Mouse (Mus musculus) neural tube, embryonic 12.5 days (tissue): ENCODE results near the gene Cldn2. TPM values are rescaled to one million over a fixed set of nuclear protein-coding genes. Genes with fewer than 3 reads are reported as not detected.
"Not testable (repeated sequence)": the region's sequence is repeated elsewhere in the genome, so short reads cannot be mapped to it uniquely, and the experiment has no call there.

Source experiments
- ATAC-seq: fragments of 200-750 bp; cut with Nextera tagmentation; 2 replicates; pipeline ENCODE4 v1.8.0; 2017; ENCODE audit warnings: low read depth, mild to moderate bottlenecking, moderate TSS enrichment, moderate library complexity; ENCODE audit not compliant: low FRiP score
- H3K27ac ChIP-seq: fragments of 300-500 bp; sonication (generic); 2 replicates; pipeline ENCODE4 v1.5.1; 2016
- H3K27me3 ChIP-seq: fragments of 300-500 bp; sonication (generic); replicated peaks from 2 replicates; pipeline ENCODE4 v1.6.1; 2016; ENCODE audit warnings: mild to moderate bottlenecking
- H3K36me3 ChIP-seq: fragments of 300-500 bp; sonication (generic); 2 replicates; pipeline ENCODE4 v1.6.1; 2016; ENCODE audit warnings: mild to moderate bottlenecking
- H3K4me1 ChIP-seq: fragments of 300-500 bp; sonication (generic); 2 replicates; pipeline ENCODE4 v1.6.1; 2016
- H3K4me2 ChIP-seq: fragments of 300-500 bp; sonication (generic); replicated peaks from 2 replicates; pipeline ENCODE4 v1.6.1; 2016; ENCODE audit warnings: mild to moderate bottlenecking
- H3K4me3 ChIP-seq: fragments of 300-500 bp; sonication (generic); 2 replicates; pipeline ENCODE4 v1.5.1; 2016
- H3K9ac ChIP-seq: fragments of 300-500 bp; sonication (generic); 2 replicates; pipeline ENCODE4 v1.6.1; 2016; ENCODE audit warnings: mild to moderate bottlenecking
- H3K9me3 ChIP-seq: fragments of 300-500 bp; sonication (generic); 2 replicates; pipeline ENCODE4 v1.6.1; 2016; ENCODE audit warnings: mild to moderate bottlenecking
- WGBS: fragments of 180-500 bp; shearing (Covaris S2); methylation state at CpG from one replicate; pipeline ENCODE4 v1.1.7; 2016; 5-methylcytosine and 5-hydroxymethylcytosine counted together
- polyA plus RNA-seq: library from polyadenylated mRNA; unstranded; fragments of >200 nt; fragmentation: Nextera tagmentation; extraction: Ambion mirVana; gene quantifications from 2 replicates; pipeline ENCODE4 v1.2.1, GENCODE M21; 2016

Cldn2 gene
- polyA plus RNA-seq = 0.41 and 0.42 TPM in 2 replicates

DNA sequence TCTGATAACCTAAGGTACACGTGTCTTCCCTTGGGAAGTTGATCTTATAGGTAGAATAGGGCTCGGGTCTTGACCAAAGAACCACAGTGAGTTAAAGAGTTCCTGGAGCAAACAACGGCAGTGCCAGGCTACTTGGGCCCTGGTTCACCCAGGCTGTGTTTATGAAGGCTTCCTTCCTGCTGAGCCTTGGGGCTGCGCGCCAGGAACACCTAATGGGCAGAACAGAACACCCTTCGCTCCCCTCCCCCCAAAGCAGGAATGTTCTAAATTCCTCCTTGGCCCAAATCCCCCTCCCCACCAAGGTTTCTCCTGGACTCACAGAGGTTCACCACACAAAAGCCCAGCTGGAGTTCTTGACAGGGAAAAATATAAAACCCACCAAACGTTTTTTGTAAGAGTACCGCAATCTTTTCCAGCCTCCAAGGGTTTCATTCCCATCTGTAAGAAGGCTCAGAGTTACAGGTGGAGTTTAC, at the start of gene Cldn2:
Gene Cldn2 (plus strand): TSS at position 423 of the 473 bp plus-strand sequence.
- Histone ChIP-seq H3K9ac (no peak within 1 kb of the TSS), H3K27me3 (0 out of 2 replicates have a peak, but pooled peaks cover 2% of the 10 kb centered on the region), H3K36me3 (no peaks in the 10 kb centered on the region), H3K9me3 (no peaks in the 10 kb centered on the region), H3K27ac (no peak within 1 kb of the TSS), H3K4me2 (no peak within 1 kb of the TSS), H3K4me1 (no peaks in the 10 kb centered on the region), H3K4me3 (no peak within 1 kb of the TSS)
- ATAC-seq = no peak
- 73% methylated on average over 8 of the region's 8 CpGs for WGBS

DNA sequence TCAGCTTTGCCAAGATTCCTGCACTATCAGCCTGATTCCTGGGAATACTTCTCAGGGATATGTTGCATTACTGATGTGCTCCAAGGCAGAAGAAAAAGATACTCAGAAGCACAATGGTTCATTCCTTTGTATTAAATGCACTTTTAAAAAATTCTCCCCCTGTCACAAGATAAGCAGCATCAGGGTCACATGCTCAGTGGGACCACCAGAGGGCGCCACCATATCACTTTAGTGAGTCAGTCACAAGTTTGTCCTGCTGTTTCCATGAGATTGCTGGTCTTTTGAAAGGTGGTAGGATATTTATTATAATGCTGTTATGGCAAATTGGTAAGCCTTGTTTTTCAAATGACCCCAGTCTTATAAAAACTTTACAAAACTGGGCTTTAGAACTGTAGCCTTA, 48.8 kb upstream of the Cldn2 start:
- H3K27me3 ChIP-seq = no peaks in the 10 kb centered on the region
- no peaks in the 10 kb centered on the region for H3K36me3 ChIP-seq
- H3K9ac ChIP-seq = no peak overlapping the region
- ATAC-seq = no peak
- H3K4me3 ChIP-seq = no peak overlapping the region
- no peaks in the 10 kb centered on the region for H3K9me3 ChIP-seq
- no peak overlapping the region for H3K27ac ChIP-seq
- WGBS = 4% methylated on average over 1 of the region's 1 CpGs
- no peaks in the 10 kb centered on the region for H3K4me1 ChIP-seq
- H3K4me2 ChIP-seq = no peak overlapping the region

DNA sequence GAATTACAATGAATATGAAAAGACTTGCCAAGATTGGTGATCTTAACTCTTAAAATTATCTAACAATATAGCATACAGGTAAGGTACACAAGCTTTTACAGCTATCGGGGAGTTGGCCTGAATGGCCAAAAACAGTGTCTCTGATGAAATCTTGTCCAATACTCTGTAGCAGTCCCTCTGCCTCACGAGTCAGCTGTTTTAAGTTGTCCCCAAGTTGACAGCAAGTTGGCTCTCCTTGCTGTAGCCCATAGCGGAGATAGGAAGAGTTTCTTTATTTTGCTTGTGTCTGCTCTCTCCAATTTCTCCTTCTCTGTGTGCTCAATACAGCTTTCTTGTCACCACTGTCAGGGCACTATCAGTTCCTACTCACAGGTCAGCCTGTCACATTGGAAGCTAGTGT, 42.0 kb upstream of the Cldn2 start:
- H3K27me3 ChIP-seq, H3K4me2 ChIP-seq, ATAC-seq, H3K9ac ChIP-seq, H3K4me3 ChIP-seq, H3K9me3 ChIP-seq, H3K27ac ChIP-seq, H3K4me1 ChIP-seq, H3K36me3 ChIP-seq: not testable (repeated sequence)
- WGBS = 80% methylated on average over 3 of the region's 3 CpGs

DNA sequence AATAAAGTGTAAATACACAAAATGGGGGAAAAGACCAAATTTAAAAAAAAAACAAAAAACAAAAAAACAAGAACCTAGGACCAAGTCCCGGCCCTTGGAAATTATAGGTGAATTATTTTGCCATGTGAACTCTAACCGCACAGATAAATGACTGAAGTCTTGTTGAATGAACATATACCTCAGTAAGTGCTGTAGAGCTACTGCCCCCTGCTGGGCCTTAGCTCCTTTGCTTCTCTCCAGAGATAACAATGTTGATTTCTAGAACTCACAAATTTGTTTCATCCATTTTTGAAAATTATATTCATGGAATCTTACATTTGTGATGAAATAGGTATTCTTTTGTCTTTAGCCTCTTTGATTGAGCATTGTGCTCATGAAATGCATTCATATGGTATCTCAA, 38.1 kb upstream of the Cldn2 start:
- WGBS = 82% methylated on average over 2 of the region's 2 CpGs
- no peak overlapping the region for H3K27ac ChIP-seq
- no peak overlapping the region for H3K4me3 ChIP-seq
- no peaks in the 10 kb centered on the region for H3K4me1 ChIP-seq
- H3K9me3 ChIP-seq = no peaks in the 10 kb centered on the region
- H3K36me3 ChIP-seq = no peaks in the 10 kb centered on the region
- no peak for ATAC-seq
- H3K4me2 ChIP-seq = no peak overlapping the region
- H3K27me3 ChIP-seq = no peaks in the 10 kb centered on the region
- no peak overlapping the region for H3K9ac ChIP-seq

DNA sequence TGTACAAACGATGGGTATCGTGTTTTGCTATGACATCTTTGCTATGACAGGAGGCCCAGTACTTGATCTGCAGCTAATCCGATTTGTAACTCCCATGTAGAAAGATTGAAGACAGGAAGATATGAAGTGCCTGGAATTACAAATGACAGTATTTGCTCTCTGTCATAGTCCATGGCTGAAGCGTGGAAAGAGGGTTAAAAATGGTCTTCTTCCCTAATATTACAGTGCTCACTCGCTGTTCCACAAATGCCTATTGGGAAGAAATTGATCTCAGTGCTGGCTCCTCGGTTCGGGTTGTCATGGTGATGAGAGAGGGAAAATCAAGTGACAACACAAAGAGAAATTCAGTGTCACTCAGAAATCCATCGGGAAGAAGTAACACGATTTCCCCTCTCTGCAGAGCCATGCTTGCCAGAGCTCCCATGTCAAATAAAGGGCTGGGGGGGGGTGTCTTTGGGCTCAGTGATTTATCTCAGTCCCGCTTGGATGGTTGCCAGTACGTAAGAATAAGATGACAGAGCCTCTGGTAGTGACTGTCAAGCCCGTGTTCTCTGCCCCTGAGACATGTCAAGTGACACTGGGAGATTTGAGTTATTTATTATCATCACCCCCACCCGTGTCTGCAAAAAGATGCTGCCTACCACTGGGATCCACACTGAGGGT, 30.5 kb upstream of the Cldn2 start:
- 72% methylated on average over 13 of the region's 13 CpGs for WGBS
- H3K36me3 ChIP-seq = no peaks in the 10 kb centered on the region
- no peak overlapping the region for H3K27ac ChIP-seq
- ATAC-seq = no peak
- H3K9me3 ChIP-seq = no peaks in the 10 kb centered on the region
- H3K4me3 ChIP-seq = no peak overlapping the region
- H3K4me1 ChIP-seq = no peaks in the 10 kb centered on the region
- no peaks in the 10 kb centered on the region for H3K27me3 ChIP-seq
- H3K9ac ChIP-seq = no peak overlapping the region
- H3K4me2 ChIP-seq = no peak overlapping the region

DNA sequence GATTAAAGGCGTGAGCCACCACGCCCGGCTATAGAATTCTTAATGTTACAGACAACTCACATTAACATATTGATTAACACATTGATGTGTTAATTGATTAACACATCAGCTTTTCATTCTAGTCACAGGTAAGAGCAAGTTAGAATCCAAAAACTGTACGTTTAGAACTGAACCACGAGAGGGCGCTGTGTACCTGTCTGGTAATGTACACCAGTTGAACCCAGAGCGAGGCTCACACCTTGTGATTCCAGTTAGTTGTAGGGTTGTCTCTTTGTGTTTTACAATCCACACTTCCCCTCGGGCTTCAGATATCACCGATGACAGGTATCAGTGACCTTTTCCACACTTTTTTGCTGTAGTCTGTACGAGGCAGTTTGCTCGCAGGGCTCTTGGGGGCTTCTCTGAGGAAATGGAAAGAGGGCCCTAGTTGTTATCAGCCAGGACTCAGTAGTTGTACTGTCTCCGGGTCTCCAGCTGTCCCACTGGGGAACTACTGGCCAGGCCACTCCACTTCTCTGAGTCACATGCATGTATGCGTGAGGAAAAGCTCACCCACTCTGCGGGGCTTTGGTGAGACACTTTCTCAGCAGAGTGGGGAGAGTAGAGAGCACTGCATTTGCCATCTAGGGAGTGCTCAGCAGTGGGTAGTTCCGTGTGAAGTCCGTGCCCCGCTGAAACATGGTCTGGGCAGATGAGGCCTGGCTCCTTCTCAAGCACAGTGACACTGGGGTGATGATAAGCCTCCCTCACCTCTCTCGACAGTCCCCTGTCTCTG, 26.1 kb upstream of the Cldn2 start:
- Histone ChIP-seq H3K27ac (no peak overlapping the region), H3K36me3 (no peaks in the 10 kb centered on the region), H3K4me1 (no peaks in the 10 kb centered on the region), H3K4me2 (no peak overlapping the region), H3K27me3 (no peaks in the 10 kb centered on the region), H3K4me3 (no peak overlapping the region), H3K9ac (no peak overlapping the region), H3K9me3 (no peaks in the 10 kb centered on the region)
- WGBS = 41% methylated on average over 18 of the region's 18 CpGs
- no peak for ATAC-seq

DNA sequence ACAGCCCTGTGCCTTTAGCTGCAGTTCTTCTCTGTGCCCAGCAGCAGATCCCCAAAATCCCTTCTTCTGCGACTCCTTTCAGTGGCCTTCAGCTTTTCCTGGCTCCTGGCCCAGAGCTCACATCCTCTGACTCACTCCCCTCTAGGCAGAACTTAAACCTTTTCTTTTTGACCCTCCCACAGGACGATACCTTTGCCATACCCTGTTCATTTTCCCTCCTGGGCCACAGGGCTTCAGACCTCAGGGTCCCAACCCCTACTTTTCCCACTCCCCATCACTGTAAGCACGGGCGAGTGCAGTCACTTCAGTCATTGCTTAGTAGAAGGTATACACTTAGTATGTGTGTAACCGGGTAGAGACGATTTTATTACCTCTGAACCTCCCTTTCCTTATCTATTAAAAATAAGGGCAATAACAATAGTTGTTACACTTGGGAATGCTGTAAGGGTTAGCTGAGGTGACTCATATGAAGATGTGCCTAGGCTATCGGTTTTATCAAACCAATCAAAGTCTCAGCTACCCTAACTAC, 25.5 kb upstream of the Cldn2 start:
- WGBS = 83% methylated on average over 7 of the region's 7 CpGs
- no peak overlapping the region for H3K4me2 ChIP-seq
- no peak for ATAC-seq
- no peak overlapping the region for H3K27ac ChIP-seq
- no peak overlapping the region for H3K9ac ChIP-seq
- H3K27me3 ChIP-seq = 0 out of 2 replicates have a peak, but pooled peaks cover 3% of the 10 kb centered on the region
- H3K36me3 ChIP-seq = no peaks in the 10 kb centered on the region
- no peaks in the 10 kb centered on the region for H3K4me1 ChIP-seq
- no peaks in the 10 kb centered on the region for H3K9me3 ChIP-seq
- no peak overlapping the region for H3K4me3 ChIP-seq

DNA sequence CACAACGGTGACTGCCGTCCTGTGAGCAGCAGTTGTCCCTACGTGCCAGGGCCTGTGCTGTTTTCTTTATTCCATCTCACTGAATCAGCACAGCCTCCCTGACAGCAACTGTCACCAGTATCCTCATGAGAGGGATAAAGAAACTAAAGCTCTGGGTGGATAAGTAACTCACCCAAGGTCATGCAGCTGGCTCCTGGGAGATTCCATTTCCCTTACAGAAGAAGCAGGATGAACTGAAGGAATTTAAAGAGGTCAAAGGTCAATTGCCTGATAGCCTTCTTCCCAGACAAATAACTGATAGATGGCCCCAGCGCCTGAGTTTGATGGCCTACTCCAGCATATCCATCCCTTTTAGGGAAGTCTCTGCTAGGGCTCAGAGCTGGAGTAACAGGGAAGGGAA, 23.3 kb upstream of the Cldn2 start:
- H3K27me3 ChIP-seq = 0 out of 2 replicates have a peak, but pooled peaks cover 3% of the 10 kb centered on the region
- H3K4me2 ChIP-seq = no peak overlapping the region
- H3K9ac ChIP-seq = no peak overlapping the region
- no peaks in the 10 kb centered on the region for H3K9me3 ChIP-seq
- no peaks in the 10 kb centered on the region for H3K4me1 ChIP-seq
- H3K27ac ChIP-seq = no peak overlapping the region
- no peak for ATAC-seq
- WGBS = 38% methylated on average over 4 of the region's 4 CpGs
- no peaks in the 10 kb centered on the region for H3K36me3 ChIP-seq
- H3K4me3 ChIP-seq = no peak overlapping the region

DNA sequence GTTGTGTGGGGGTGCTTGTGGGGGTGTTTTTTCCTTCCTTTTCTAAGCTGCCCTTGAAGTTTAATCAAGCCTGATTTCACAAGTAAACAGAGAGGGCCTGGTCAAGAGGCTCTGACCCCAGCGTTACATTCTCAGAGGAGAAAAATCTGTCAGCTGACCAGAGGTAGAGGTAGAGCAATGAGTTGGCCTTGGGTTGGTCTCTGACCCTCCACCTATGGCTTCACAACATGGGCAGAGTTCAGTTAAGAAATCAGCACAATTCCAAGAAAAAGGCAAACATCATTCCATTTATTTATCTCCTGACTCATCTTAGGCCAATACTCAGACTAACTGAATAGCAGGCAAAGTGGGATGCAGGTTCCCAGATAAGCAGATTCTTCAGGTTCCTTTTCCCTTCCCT, 21.7 kb upstream of the Cldn2 start:
- no peaks in the 10 kb centered on the region for H3K4me1 ChIP-seq
- no peaks in the 10 kb centered on the region for H3K9me3 ChIP-seq
- no peaks in the 10 kb centered on the region for H3K36me3 ChIP-seq
- 72% methylated on average over 1 of the region's 1 CpGs for WGBS
- H3K27ac ChIP-seq = no peak overlapping the region
- no peak overlapping the region for H3K4me2 ChIP-seq
- no peak for ATAC-seq
- H3K9ac ChIP-seq = no peak overlapping the region
- H3K4me3 ChIP-seq = no peak overlapping the region
- H3K27me3 ChIP-seq = 0 out of 2 replicates have a peak, but pooled peaks cover 3% of the 10 kb centered on the region

DNA sequence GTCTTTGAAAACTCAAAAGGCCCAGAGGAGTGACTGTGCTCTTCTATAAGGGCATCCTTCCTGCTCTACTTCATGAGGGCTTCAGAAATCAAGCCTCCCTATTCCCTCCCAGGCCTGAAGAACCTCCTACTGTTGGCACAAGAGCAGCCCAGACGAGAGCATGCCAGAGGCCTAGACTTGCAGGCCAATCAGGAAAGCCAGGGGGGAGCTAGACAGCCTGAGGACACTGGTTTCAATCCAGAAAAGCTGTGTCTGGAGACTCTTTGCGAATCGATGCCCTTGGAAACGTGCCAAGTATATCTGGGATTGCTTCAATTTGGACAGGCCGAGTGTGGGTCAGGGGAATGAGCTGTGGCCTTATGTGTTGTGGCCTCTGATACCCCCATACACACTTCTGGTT, 21.2 kb upstream of the Cldn2 start:
- Histone ChIP-seq H3K4me3 (no peak overlapping the region), H3K27me3 (0 out of 2 replicates have a peak, but pooled peaks cover 3% of the 10 kb centered on the region), H3K9ac (no peak overlapping the region), H3K27ac (no peak overlapping the region), H3K36me3 (no peaks in the 10 kb centered on the region), H3K4me2 (no peak overlapping the region), H3K4me1 (no peaks in the 10 kb centered on the region), H3K9me3 (no peaks in the 10 kb centered on the region)
- no peak for ATAC-seq
- WGBS = 80% methylated on average over 5 of the region's 5 CpGs

DNA sequence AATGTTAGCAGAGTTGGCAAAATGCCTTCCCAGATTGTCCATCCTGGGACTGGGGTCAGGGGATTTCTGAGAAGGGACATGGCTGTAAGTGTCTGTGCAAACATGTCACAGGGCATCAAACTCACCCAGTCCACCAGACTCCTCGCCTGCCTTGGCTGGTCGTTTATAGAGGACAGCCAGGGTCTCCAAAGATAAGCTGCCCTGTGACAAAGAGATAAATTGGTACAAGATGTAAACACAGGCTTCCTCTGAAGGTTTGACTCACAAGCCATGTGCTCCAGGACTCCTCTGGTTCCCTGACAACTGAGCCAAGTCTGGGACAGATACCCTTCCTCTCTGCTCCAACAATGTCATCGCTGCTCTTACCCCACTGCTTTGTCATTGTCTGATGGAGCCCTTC, 19.6 kb upstream of the Cldn2 start:
- no peak for ATAC-seq
- no peak overlapping the region for H3K4me3 ChIP-seq
- 0 out of 2 replicates have a peak, but pooled peaks cover 3% of the 10 kb centered on the region for H3K27me3 ChIP-seq
- no peak overlapping the region for H3K9ac ChIP-seq
- H3K9me3 ChIP-seq = no peaks in the 10 kb centered on the region
- H3K4me1 ChIP-seq = no peaks in the 10 kb centered on the region
- H3K36me3 ChIP-seq = no peaks in the 10 kb centered on the region
- H3K4me2 ChIP-seq = no peak overlapping the region
- no peak overlapping the region for H3K27ac ChIP-seq
- 83% methylated on average over 3 of the region's 3 CpGs for WGBS

DNA sequence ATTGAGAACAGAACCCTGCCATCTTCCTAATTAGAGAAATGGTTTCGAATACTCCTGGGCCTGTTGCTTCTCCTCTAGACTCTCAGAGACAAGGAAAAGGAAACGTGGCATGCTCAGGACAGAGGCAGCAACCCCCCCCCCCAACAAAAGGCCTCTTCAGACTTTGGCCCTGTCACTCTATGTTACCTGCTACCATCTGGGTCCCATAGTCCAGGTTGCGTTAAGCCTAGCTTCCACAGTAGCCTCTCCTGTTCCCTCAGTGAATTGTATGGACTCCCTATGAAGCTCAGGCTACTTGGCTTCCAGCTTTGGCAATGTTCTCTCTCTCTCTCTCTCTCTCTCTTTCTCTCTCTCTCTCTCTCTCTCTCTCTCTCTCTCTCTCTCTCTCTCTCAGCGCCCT, 19.1 kb upstream of the Cldn2 start:
- H3K4me1 ChIP-seq = no peaks in the 10 kb centered on the region
- 0 out of 2 replicates have a peak, but pooled peaks cover 3% of the 10 kb centered on the region for H3K27me3 ChIP-seq
- H3K27ac ChIP-seq = no peak overlapping the region
- no peak overlapping the region for H3K9ac ChIP-seq
- H3K4me3 ChIP-seq = no peak overlapping the region
- no peaks in the 10 kb centered on the region for H3K9me3 ChIP-seq
- no peak for ATAC-seq
- 85% methylated on average over 4 of the region's 4 CpGs for WGBS
- no peaks in the 10 kb centered on the region for H3K36me3 ChIP-seq
- no peak overlapping the region for H3K4me2 ChIP-seq
